Mouse (Mus musculus): ENCODE measurements around the gene 1700030J22Rik. TPM values are rescaled to one million over a fixed set of nuclear protein-coding genes. Genes with fewer than 3 reads are reported as not detected.

Gene 1700030J22Rik
- total and polyA plus RNA-seq, 3 experiments: 0.15 to 0.38 TPM; not detected in 1

- H3K79me2 ChIP-seq (ENCODE audit: control insufficient read depth, insufficient read depth, low read length, poor library complexity): no peaks in the 10 kb centered on the region
- no peaks in the 10 kb centered on the region for H3K9me3 ChIP-seq (replicated peaks; ENCODE audit: insufficient read depth, low read length)
- H3K27ac ChIP-seq (ENCODE audit: control insufficient read depth, low read depth, low read length): no peak overlapping the region
- DNase-seq (ENCODE audit: low read depth, low spot score): no peak
- H3K4me3 ChIP-seq (ENCODE audit: control insufficient read depth in 1 of 2, insufficient read depth in 1 of 2, low read depth in 2 of 2, low read length in 2 of 2): no peak overlapping the region
- H3K9ac ChIP-seq (ENCODE audit: control insufficient read depth, low read depth, low read length, poor library complexity, severe bottlenecking): no peak overlapping the region
- TF ChIP-seq NRF1 (IDR thresholded peaks at IDR 0.05; ENCODE audit: insufficient read depth, low read depth, low read length, poor library complexity, severe bottlenecking) (no peak), POLR2AphosphoS5 (IDR thresholded peaks at IDR 0.05; ENCODE audit: borderline replicate concordance, low read depth, low read length) (no peak), KAT2A (conservative IDR thresholded peaks at IDR 0.05; ENCODE audit: low read depth, low read length) (no peak), MAFK (IDR thresholded peaks at IDR 0.05; ENCODE audit: borderline replicate concordance, low read depth, low read length) (no peak), POLR2A (IDR thresholded peaks at IDR 0.05; ENCODE audit: control insufficient read depth in 1 of 2, insufficient read depth in 1 of 2, low read depth in 1 of 2, low read length in 2 of 2, poor library complexity in 1 of 2) (no peak), NELFE (IDR thresholded peaks at IDR 0.05; ENCODE audit: low read depth, low read length) (no peak), SIN3A (IDR thresholded peaks at IDR 0.05; ENCODE audit: low read length) (no peak), E2F4 (IDR thresholded peaks at IDR 0.05; ENCODE audit: borderline replicate concordance, low read depth, low read length) (no peak), CHD1 (IDR thresholded peaks at IDR 0.05; ENCODE audit: low read depth, low read length) (no peak), ZC3H11A (IDR thresholded peaks at IDR 0.05; ENCODE audit: low read depth, low read length) (no peak), CHD2 (IDR thresholded peaks at IDR 0.05; ENCODE audit: low read length) (no peak), HCFC1 (IDR thresholded peaks at IDR 0.05; ENCODE audit: low read depth, low read length) (no peak), MEF2A (IDR thresholded peaks at IDR 0.05; ENCODE audit: extremely low read depth, insufficient replicate concordance, low read depth, low read length, poor library complexity, severe bottlenecking) (no peak), ETS1 (IDR thresholded peaks at IDR 0.05; ENCODE audit: low read depth, low read length) (no peak), CTCF (IDR thresholded peaks at IDR 0.05 in 2 of 3, conservative IDR thresholded peaks at IDR 0.05 in 1 of 3; ENCODE audit: control insufficient read depth in 1 of 3, insufficient read depth in 1 of 3, low read depth in 2 of 3, low read length in 3 of 3, poor library complexity in 1 of 3, severe bottlenecking in 1 of 3) (no peak), GATA1 (IDR thresholded peaks at IDR 0.05; ENCODE audit: low read depth, low read length) (no peak), SMC3 (IDR thresholded peaks at IDR 0.05; ENCODE audit: low read depth, low read length) (no peak), USF2 (IDR thresholded peaks at IDR 0.05; ENCODE audit: borderline replicate concordance in 1 of 2, insufficient read depth in 1 of 2, low read depth in 1 of 2, low read length in 2 of 2) (no peak), POLR2AphosphoS2 (IDR thresholded peaks at IDR 0.05; ENCODE audit: low read length) (no peak), UBTF (IDR thresholded peaks at IDR 0.05; ENCODE audit: borderline replicate concordance, insufficient read depth, low read depth, low read length) (no peak)
- H3K27me3 ChIP-seq (ENCODE audit: control insufficient read depth in 1 of 2, insufficient read depth in 2 of 2, low read length in 2 of 2): no peaks in the 10 kb centered on the region
- no peaks in the 10 kb centered on the region for H3K4me1 ChIP-seq (ENCODE audit: control insufficient read depth in 1 of 2, insufficient read depth in 2 of 2, low read length in 2 of 2)
- no peaks in the 10 kb centered on the region for H3K36me3 ChIP-seq (ENCODE audit: control insufficient read depth in 1 of 2, insufficient read depth in 2 of 2, low read length in 2 of 2)
Measured at GRCm38 (mm10) chr8:116969531-116969930, 9.2 kb downstream of the 1700030J22Rik start.

GRCm38 (mm10) chr8:116954415-116954814, 24.3 kb downstream of the 1700030J22Rik start:
- H3K4me1 ChIP-seq (ENCODE audit: control insufficient read depth in 1 of 2, insufficient read depth in 2 of 2, low read length in 2 of 2): peaks cover 0 to 3% of the 10 kb centered on the region in 2 experiments; a peak in 1 of 4 replicates
- H3K79me2 ChIP-seq (ENCODE audit: control insufficient read depth, insufficient read depth, low read length, poor library complexity): peaks cover 6% of the 10 kb centered on the region
- peaks cover 0 to 2% of the 10 kb centered on the region in 2 experiments; a peak in 3 of 4 replicates for H3K36me3 ChIP-seq (ENCODE audit: control insufficient read depth in 1 of 2, insufficient read depth in 2 of 2, low read length in 2 of 2)
- no peaks in the 10 kb centered on the region for H3K27me3 ChIP-seq (ENCODE audit: control insufficient read depth in 1 of 2, insufficient read depth in 2 of 2, low read length in 2 of 2)
- H3K9ac ChIP-seq (ENCODE audit: control insufficient read depth, low read depth, low read length, poor library complexity, severe bottlenecking): no peak overlapping the region
- DNase-seq (ENCODE audit: low read depth, low spot score): peak; percentile 14
- H3K27ac ChIP-seq (ENCODE audit: control insufficient read depth, low read depth, low read length): no peak overlapping the region
- H3K9me3 ChIP-seq (replicated peaks; ENCODE audit: insufficient read depth, low read length): no peaks in the 10 kb centered on the region
- H3K4me3 ChIP-seq (ENCODE audit: control insufficient read depth in 1 of 2, insufficient read depth in 1 of 2, low read depth in 2 of 2, low read length in 2 of 2): no peak overlapping the region
- TF ChIP-seq MEF2A (IDR thresholded peaks at IDR 0.05; ENCODE audit: extremely low read depth, insufficient replicate concordance, low read depth, low read length, poor library complexity, severe bottlenecking) (no peak), ZNF384 (IDR thresholded peaks at IDR 0.05; ENCODE audit: low read depth, low read length) (no peak), POLR2AphosphoS5 (IDR thresholded peaks at IDR 0.05; ENCODE audit: borderline replicate concordance, low read depth, low read length) (no peak), CTCF (IDR thresholded peaks at IDR 0.05 in 2 of 3, conservative IDR thresholded peaks at IDR 0.05 in 1 of 3; ENCODE audit: control insufficient read depth in 1 of 3, insufficient read depth in 1 of 3, low read depth in 2 of 3, low read length in 3 of 3, poor library complexity in 1 of 3, severe bottlenecking in 1 of 3) (no peak), SIN3A (IDR thresholded peaks at IDR 0.05; ENCODE audit: low read length) (no peak), UBTF (IDR thresholded peaks at IDR 0.05; ENCODE audit: borderline replicate concordance, insufficient read depth, low read depth, low read length) (no peak), MYB (IDR thresholded peaks at IDR 0.05; ENCODE audit: low read depth, low read length) (no peak), MAX (IDR thresholded peaks at IDR 0.05; ENCODE audit: low read length) (no peak), ETS1 (IDR thresholded peaks at IDR 0.05; ENCODE audit: low read depth, low read length) (no peak)

All from MEL (cell line).